In genomic region chr19:44933136-44933535, GRCm38 (mm10) we compare ENCODE assay signal across 10 mouse cellular contexts. TPM values are rescaled to one million over a fixed set of nuclear protein-coding genes. Genes with fewer than 3 reads are reported as not detected.
A peak's percentile ranks its signal among the peaks of the same experiment; 100 is the strongest.
DNase-seq lines count a peak whose midpoint lies in the region; ATAC-seq and TF ChIP-seq lines count a peak whose summit lies in the region.
"Had no signal": no experiment of that assay in that cellular context is flagged by ENCODE, and none has a peak within 500 bp of the region (broad histone marks: within the 10 kb centered on the region; RNA-seq: fewer than 3 reads in every experiment).

No protein-coding gene starts in this region.

- 0 out of 2 replicates have a peak, but pooled peaks have one; percentile 10 for TF ChIP-seq CTCF in liver, embryonic 14.5 days (IDR thresholded peaks at IDR 0.05; ENCODE audit: low read depth)

- peaks cover 44% of the 10 kb centered on the region for H3K4me1 ChIP-seq in forebrain, embryonic 10.5 days
- H3K4me1 ChIP-seq in forebrain, embryonic 16.5 days (replicated peaks; ENCODE audit: control insufficient read depth, insufficient read depth, low read length): peaks cover 18% of the 10 kb centered on the region
- peaks cover 36% of the 10 kb centered on the region for H3K4me1 ChIP-seq in kidney, embryonic 16.5 days (ENCODE audit: insufficient read depth, low read length)
- H3K4me1 ChIP-seq in liver, embryonic 14.5 days (replicated peaks; ENCODE audit: control insufficient read depth in 2 of 2, insufficient read depth in 2 of 2, low read length in 1 of 2): peaks cover 8 to 15% of the 10 kb centered on the region in 2 experiments; a peak in 3 of 4 replicates

- no peak overlapping the region for H3K9ac ChIP-seq in forebrain, embryonic 16.5 days (replicated peaks; ENCODE audit: low read depth, low read length)
- no peak overlapping the region; the same call in 1 of the 2 replicates for H3K9ac ChIP-seq in kidney, embryonic 16.5 days (replicated peaks; ENCODE audit: low read length)
- H3K9ac ChIP-seq in liver, embryonic 14.5 days (replicated peaks): no peak overlapping the region
- H3K9ac ChIP-seq: midbrain, embryonic 12.5 days had no signal

- no peak for TF ChIP-seq EP300 in liver, embryonic 14.5 days (IDR thresholded peaks at IDR 0.05; ENCODE audit: low read depth)

- DNase-seq in forebrain, embryonic 10.5 days (ENCODE audit: extremely low spot score, low spot score): no peak
- DNase-seq in kidney, postnatal 36 days: no peak
- peak; percentile 54 for DNase-seq in NIH3T3 (ENCODE audit: low read depth)
- no peak for DNase-seq in liver, embryonic 14.5 days (ENCODE audit: low read depth in 3 of 3, low spot score in 3 of 3)
- no peak for DNase-seq in adrenal gland, adult 8-10 months
- no peak for DNase-seq in embryo, embryonic 11 days
- DNase-seq: B cell, adult 2 months had no signal

- no peak for ATAC-seq in forebrain, embryonic 16.5 days
- ATAC-seq in kidney, embryonic 16.5 days (ENCODE audit: low FRiP score, low TSS enrichment): no peak
- no peak for ATAC-seq in liver, embryonic 14.5 days (ENCODE audit: insufficient read depth)

- H3K9me3 ChIP-seq in forebrain, embryonic 10.5 days: no peaks in the 10 kb centered on the region
- H3K9me3 ChIP-seq in forebrain, embryonic 16.5 days (ENCODE audit: control insufficient read depth, low read length): no peaks in the 10 kb centered on the region
- no peaks in the 10 kb centered on the region for H3K9me3 ChIP-seq in kidney, embryonic 16.5 days (ENCODE audit: low read length)
- H3K9me3 ChIP-seq in liver, embryonic 14.5 days (ENCODE audit: control insufficient read depth, low read length): no peaks in the 10 kb centered on the region
- H3K9me3 ChIP-seq: midbrain, embryonic 12.5 days had no signal

- no peaks in the 10 kb centered on the region for H3K27me3 ChIP-seq in forebrain, embryonic 10.5 days (ENCODE audit: poor library complexity, severe bottlenecking)
- H3K27me3 ChIP-seq in forebrain, embryonic 16.5 days (replicated peaks; ENCODE audit: control insufficient read depth, insufficient read depth, low read length): no peaks in the 10 kb centered on the region
- no peaks in the 10 kb centered on the region for H3K27me3 ChIP-seq in kidney, embryonic 16.5 days (ENCODE audit: insufficient read depth, low read length)
- no peaks in the 10 kb centered on the region for H3K27me3 ChIP-seq in liver, embryonic 14.5 days (ENCODE audit: control insufficient read depth, insufficient read depth, low read length)

- WGBS in forebrain, embryonic 10.5 days: 92% methylated on average over 1 of the region's 1 CpGs
- 85% methylated on average over 1 of the region's 1 CpGs for WGBS in forebrain, embryonic 16.5 days
- 83% methylated on average over 1 of the region's 1 CpGs for WGBS in kidney, embryonic 16.5 days
- 82% methylated on average over 1 of the region's 1 CpGs for WGBS in liver, embryonic 14.5 days (ENCODE audit: insufficient replicate concordance)

- peaks cover 56% of the 10 kb centered on the region for H3K36me3 ChIP-seq in forebrain, embryonic 10.5 days (replicated peaks)
- H3K36me3 ChIP-seq in forebrain, embryonic 16.5 days (ENCODE audit: control insufficient read depth, insufficient read depth): peaks cover 16% of the 10 kb centered on the region
- peaks cover 20% of the 10 kb centered on the region for H3K36me3 ChIP-seq in kidney, embryonic 16.5 days (ENCODE audit: insufficient read depth, low read length)
- peaks cover 27% of the 10 kb centered on the region for H3K36me3 ChIP-seq in liver, embryonic 14.5 days (replicated peaks; ENCODE audit: control insufficient read depth, insufficient read depth, low read depth)

- peak overlapping the region; percentile 100; the same call in 1 of the 2 replicates for H3K4me3 ChIP-seq in forebrain, embryonic 10.5 days
- H3K4me3 ChIP-seq in forebrain, embryonic 16.5 days (replicated peaks; ENCODE audit: low read length): no peak overlapping the region
- H3K4me3 ChIP-seq in kidney, embryonic 16.5 days (ENCODE audit: low read length): no peak overlapping the region
- no peak overlapping the region for H3K4me3 ChIP-seq in liver, embryonic 14.5 days (ENCODE audit: insufficient read depth in 1 of 2, low read depth in 2 of 2, low read length in 2 of 2)
- H3K4me3 ChIP-seq: midbrain, embryonic 12.5 days had no signal

- no peak overlapping the region for H3K4me2 ChIP-seq in forebrain, embryonic 16.5 days (ENCODE audit: low read length)
- H3K4me2 ChIP-seq in kidney, embryonic 16.5 days (replicated peaks; ENCODE audit: low read depth, low read length): peak overlapping the region; percentile 18
- H3K4me2 ChIP-seq in liver, embryonic 14.5 days (ENCODE audit: low read depth): no peak overlapping the region; the same call in none of the 2 replicates

- H3K27ac ChIP-seq in forebrain, embryonic 10.5 days: no peak overlapping the region
- H3K27ac ChIP-seq in forebrain, embryonic 16.5 days (ENCODE audit: low read length): no peak overlapping the region
- H3K27ac ChIP-seq in kidney, embryonic 16.5 days (ENCODE audit: low read length): no peak overlapping the region
- no peak overlapping the region for H3K27ac ChIP-seq in liver, embryonic 14.5 days
- H3K27ac ChIP-seq: midbrain, embryonic 12.5 days had no signal

RNA-seq across cellular contexts. Expression of gene Slf2, which starts 2.2 kb away (rescaled TPM):
- 53.9 and 54.1 TPM in 2 replicates for polyA plus RNA-seq in forebrain, embryonic 10.5 days (2016; fragmentation: Nextera tagmentation; extraction: Ambion mirVana)
- 32.2 and 38.8 TPM in 2 replicates for polyA plus RNA-seq in forebrain, embryonic 16.5 days (2015; fragmentation: Nextera tagmentation; extraction: Ambion mirVana)
- polyA plus RNA-seq in kidney, embryonic 16.5 days (2015; fragmentation: Nextera tagmentation; extraction: Ambion mirVana): 38.7 and 46.0 TPM in 2 replicates
- polyA plus RNA-seq in liver, embryonic 14.5 days (2012; rRNA removed): 5.6 and 8.6 TPM in 2 replicates
- 11.1 and 12.5 TPM in 2 replicates for polyA plus RNA-seq in liver, embryonic 14.5 days (2014; fragmentation: Nextera tagmentation; extraction: Ambion mirVana)
- 10 to 100 TPM; 22.6 to 40.9 (median 30.5) TPM for total RNA-seq in adrenal gland, adult 8-10 months (2022)

RNA-seq across cellular contexts. Expression of gene Sema4g, which starts 55.8 kb away (rescaled TPM):
- polyA plus RNA-seq in forebrain, embryonic 10.5 days (2016; fragmentation: Nextera tagmentation; extraction: Ambion mirVana): 3.4 and 3.8 TPM in 2 replicates
- polyA plus RNA-seq in forebrain, embryonic 16.5 days (2015; fragmentation: Nextera tagmentation; extraction: Ambion mirVana): 12.3 and 15.8 TPM in 2 replicates
- 6.5 and 7.0 TPM in 2 replicates for polyA plus RNA-seq in kidney, embryonic 16.5 days (2015; fragmentation: Nextera tagmentation; extraction: Ambion mirVana)
- polyA plus RNA-seq in liver, embryonic 14.5 days (2012; rRNA removed): 24.9 and 32.5 TPM in 2 replicates
- 2.6 and 3.3 TPM in 2 replicates for polyA plus RNA-seq in liver, embryonic 14.5 days (2014; fragmentation: Nextera tagmentation; extraction: Ambion mirVana)
- total RNA-seq in adrenal gland, adult 8-10 months (2022): 10 to 100 TPM in 2 of 4 experiments, 1 to 10 TPM in 2; 4.3 to 14.9 (median 10.2) TPM
